Mouse (Mus musculus): ENCODE data around the gene Nfib.

Nfib gene

DNA sequence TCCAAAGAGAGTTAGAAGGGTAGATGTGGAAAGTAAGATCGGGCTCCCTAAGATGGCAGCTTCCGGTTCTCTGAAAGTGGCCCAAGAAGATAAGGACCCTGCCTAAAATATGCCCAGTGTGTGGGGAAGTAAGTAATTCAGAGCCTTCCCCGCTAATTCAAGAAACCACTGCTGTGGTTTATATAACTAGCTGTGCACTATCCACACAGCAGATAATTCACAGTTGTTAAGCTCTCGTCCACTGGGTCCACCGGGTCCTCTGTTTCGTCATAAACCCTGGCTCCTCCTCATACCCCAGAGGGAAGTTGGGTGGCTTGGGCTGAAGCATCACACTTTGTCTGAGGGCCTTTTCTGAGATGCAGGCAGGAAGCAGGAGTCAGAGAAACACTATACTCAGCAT, 19.5 kb downstream of the Nfib start:
- DNase-seq = no peak

- DNase-seq = no peak
Observed at GRCm38 (mm10) chr4:82684088-82684715, 21.3 kb downstream of the Nfib start.

GRCm38 (mm10) chr4:82683583-82683982, 22.0 kb downstream of the Nfib start:
- no peak for DNase-seq

- DNase-seq = no peak
Observed at GRCm38 (mm10) chr4:82676104-82676503, 29.4 kb downstream of the Nfib start.

- no peak for DNase-seq
Observed at GRCm38 (mm10) chr4:82667271-82667872, 38.2 kb downstream of the Nfib start.

GRCm38 (mm10) chr4:82664436-82664835, 41.1 kb downstream of the Nfib start:
- no peak for DNase-seq

DNA sequence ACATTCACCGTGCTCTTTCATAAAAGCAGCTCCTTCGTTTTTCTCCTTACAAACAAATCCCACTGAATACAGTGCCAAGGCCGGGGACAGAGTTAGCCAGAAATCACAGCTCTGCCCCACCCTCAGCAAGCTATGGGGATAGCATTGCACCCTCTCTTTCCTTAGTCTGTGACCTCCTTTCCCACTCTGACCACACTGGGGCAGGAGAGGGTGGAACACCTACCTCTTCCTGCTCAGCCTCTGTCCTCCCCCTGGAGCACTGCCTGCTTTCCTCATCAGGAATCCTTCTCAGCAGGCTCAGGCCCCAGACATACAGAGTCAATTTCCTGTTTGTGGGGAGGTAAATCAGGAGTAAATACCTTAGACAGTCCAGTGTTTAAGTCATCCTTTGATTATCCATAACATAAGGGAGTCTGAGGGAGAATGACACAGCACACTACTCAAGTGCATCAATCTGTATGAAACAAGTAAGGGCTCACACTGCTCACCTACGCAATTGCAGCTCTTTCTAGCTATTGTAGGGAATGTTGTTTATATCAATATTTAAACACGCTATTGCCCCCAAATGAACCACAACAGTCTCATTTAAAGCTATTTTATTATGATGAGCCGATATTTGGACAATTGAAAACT, 41.7 kb downstream of the Nfib start:
- DNase-seq = no peak

GRCm38 (mm10) chr4:82662626-82663025, 42.9 kb downstream of the Nfib start:
- DNase-seq = no peak

DNA sequence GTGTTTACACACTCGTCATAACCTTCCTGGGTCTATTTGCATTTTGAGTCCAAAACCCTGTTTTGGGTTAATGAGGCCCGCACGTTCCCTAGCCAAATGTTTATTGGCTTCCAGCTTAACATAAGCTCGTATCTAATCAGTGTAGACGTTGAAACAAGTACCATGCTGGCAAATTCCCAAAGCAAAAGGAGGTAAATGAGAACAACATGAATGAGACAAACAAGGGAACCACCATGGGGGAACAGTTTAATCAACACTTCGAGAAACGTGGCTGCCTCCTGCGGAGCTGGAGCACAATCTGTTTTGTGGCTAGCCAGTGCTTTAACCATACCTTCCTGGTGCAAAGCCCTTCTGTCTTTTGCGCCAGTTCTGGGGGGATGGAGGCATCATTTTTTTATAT, 43.3 kb downstream of the Nfib start:
- no peak for DNase-seq

- no peak for DNase-seq
Observed at GRCm38 (mm10) chr4:82661215-82661614, 44.3 kb downstream of the Nfib start.

DNA sequence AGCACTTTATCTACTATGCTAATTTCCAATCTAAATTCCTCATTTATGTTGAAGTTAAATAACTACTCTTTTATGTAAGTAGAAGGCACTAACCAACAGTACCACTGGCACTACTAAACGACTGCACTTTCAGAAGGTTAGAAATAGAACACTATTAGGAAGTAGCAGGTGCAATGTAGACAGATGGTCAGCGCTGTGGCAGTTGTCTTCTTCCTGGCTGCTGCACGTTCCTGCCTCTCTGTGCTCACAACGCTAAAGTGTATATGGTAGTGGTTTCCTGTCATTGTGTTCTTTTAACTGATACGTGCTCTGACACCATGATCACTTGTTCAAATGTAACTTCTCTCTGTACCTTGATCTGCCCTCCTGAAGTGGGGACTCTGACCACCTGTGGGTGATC, 59.9 kb downstream of the Nfib start:
- no peak for DNase-seq

- DNase-seq = no peak
Observed at GRCm38 (mm10) chr4:82644797-82645196, 60.8 kb downstream of the Nfib start.

DNA sequence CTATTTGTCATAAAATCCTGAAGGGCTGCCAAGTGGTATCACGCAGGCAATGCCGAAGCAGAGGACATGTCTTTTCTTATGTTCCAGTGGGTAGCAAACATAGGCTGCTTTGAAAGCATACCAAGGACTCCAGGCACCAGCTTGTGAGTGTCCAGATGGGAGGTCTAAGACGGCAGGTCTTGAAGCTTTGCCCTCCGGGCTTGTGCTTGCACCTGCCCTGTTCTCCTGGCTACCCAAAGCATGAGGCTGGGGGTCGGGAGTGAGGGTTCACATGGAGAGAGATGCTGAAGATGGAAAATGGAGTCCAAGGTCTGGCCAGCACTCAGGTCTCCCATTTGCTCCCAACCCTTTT, 61.8 kb downstream of the Nfib start:
- no peak for DNase-seq

DNA sequence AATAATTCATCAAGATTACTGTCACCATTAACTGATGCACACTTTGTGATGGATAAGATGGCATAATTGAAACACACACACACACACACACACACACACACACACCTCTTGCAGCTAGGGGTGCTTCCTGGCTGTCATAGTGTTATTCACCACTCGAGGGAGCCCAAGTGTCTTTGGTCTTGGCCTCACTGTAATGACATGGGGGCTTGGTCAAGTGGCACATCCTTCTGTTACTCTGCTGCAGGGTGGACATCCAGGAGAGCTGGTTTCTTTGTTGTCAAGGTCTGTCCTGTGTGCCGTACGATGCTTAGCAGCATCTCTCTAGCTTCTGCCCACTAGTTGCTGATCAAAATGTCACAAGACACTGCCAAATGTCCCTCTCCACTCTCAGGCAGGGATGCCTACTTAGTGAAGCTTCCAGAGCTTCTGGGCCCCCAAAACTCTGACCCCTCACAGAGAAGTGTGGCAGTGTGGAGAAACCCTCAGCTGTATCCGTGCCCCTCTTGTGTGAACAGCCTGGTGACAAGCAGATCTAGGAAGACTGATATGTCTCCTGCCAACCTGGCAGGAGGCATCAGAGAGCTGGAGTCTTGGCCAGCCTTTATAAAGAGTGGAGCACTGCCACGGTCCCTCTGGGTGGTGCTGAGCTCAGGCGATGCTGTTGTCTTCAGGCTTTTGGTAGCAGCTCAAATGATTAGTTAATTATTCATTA, 62.4 kb downstream of the Nfib start:
- peak in 1 of 2 experiments; percentile 12 for DNase-seq

DNA sequence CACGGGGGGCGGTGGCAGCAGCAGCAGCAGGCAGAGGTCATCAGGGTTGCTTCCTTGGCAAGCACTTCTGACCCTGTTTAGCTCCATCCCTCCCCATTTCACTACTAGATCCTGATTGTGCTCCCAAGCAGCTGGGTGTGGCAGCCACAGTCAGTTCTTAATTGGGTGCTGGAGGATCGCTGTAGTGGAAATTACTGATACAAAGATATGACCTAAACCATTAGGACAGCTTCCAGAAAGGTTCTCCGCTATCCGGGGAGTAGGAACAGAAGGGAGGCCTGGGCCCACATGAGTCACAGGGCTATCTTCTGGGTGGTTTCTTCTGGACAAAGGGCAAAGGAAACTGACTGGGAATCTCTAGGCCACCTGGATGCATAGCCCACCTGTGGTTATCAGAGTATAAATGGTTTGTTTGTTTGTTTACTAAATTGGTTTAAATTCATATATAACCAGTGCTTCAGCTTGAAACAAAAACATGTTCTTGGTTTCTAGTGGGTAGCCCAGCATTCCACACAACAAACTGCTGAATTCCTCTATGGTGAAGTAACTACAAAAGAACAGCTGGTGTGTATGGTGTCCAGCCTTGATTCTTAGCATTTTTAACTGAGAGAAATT, 64.4 kb downstream of the Nfib start:
- no peak for DNase-seq

- no peak for DNase-seq
Observed at GRCm38 (mm10) chr4:82638251-82638650, 67.3 kb downstream of the Nfib start.

DNA sequence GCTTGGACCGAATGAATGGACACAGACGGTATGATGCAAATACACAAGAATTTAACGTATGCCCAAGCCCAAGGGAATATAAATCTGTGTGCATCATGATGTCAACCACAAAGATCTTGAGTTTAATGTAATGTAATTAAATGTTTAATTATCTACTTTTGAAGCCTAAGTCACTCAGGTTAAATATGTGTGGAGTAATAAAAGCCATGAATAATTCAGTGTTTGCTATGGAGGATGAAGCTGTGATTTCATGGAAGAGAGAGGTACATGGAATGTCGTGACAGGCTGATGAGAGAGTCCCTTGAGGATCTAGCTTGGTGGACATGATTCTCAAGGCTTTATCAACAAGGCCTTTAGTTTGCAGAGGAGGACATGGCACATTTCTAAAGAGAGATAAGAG, 67.9 kb downstream of the Nfib start:
- DNase-seq = no peak

- no peak for DNase-seq
Observed at GRCm38 (mm10) chr4:82636658-82637057, 68.9 kb downstream of the Nfib start.

DNA sequence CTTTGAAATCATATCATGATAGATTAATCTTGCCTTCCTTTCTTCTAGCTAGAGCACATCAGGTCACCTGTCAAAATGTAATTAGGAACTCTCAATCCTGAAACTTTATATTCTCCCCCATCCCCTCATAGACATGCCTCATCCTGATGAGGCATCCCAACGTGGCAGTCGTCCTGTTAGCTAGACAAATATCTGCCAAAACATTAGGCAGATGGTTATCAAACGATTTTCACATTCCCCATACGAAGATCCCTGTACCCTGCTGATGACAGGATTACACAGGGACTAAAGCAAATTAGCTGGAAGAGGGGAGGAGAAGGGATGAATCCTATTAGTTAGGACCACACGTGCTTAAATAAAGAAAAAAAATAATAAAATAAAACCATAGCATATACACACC, 69.7 kb downstream of the Nfib start:
- DNase-seq = no peak

- no peak for DNase-seq
Observed at GRCm38 (mm10) chr4:82635118-82635517, 70.4 kb downstream of the Nfib start.

DNA sequence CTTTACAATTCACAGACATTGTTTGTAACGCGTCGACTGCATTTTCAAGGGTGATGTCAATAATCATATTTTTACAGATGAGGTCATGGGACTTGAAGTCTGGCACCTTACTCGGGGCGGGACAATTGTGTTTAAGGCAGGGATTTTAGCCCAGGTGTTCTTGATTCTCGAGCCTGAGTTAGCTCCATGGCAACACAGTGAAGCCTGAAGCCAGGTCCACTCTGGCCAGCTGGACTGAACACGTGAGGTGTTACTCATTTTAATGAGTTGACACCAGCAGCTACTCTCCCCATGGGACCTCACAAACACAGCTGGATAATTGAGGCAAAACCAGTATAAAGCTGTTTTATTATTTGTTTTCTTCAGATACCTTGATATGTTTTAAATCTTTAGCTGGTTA, 71.2 kb downstream of the Nfib start:
- DNase-seq = no peak

DNA sequence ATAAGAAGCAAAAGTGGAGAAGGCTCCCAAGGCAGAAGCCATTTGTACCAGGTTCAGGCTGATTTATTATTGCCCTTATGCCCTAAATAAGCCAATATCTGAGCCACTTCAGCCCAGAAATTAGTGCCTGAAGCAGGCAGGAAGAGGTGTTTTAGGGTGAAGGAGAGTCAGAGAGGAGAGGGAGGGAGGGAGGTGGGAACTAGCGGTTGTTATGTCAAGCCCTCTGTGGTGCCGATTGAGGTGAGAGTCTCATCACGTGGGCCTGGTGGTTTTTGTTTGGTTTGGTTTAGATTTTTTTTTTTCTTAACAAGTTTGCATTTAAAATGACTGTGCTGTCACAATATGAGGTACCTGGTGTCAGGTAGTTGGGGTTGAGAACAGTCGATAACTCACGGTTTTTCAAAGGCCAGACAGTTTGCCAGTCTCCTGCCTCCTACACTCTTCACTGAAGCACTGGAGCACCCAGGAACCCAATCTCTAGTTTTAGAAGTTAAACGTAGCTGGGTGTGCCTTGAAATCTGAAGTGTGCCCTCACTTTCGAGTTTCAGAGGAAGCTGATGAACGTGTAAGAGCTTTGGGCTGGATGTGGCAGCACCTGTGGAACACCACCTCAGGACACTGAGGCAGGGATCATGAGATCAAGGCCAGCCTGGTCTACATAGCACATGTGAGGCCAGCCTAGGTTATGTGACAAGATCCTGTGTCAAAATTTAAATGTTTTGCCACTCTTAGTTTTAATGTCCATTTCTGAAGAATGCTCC, 81.1 kb downstream of the Nfib start:
- DNase-seq = no peak

DNA sequence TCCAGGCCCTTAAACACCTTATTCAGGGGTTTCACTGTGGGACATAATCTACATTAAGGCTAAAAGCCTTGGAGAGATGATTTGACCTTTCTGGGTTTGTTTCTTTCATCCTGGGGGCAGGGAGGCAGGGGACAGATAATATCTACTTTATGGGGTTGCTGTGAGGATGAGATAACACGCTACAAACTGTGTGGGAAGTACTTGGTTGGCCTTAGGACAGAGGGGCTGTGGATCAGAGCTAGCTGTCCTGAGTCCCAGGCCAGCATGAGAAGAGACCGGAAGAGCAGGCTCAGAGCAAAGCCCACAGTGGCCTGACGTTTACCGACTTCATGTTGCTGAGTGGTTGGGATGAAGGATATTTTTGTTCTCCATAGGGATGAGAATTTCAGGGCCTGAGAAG, 81.7 kb downstream of the Nfib start:
- DNase-seq = no peak

All from kidney, adult 8-10 months (tissue).